Mouse (Mus musculus) granulocyte monocyte progenitor cell, adult 5-6 weeks (primary cell): ENCODE measurements around the gene Cacna1c. TPM values are rescaled to one million over a fixed set of nuclear protein-coding genes. Genes with fewer than 3 reads are reported as not detected.
A peak's percentile ranks its signal among the peaks of the same experiment; 100 is the strongest.

Experiments used
- ATAC-seq: replicated peaks from 2 replicates; pipeline ENCODE4 v1.8.0; 2016; ENCODE audit warnings: mild to moderate bottlenecking, moderate TSS enrichment, inconsistent platforms; ENCODE audit not compliant: poor library complexity, severe bottlenecking
- total RNA-seq, 2 experiments: library from RNA; stranded (forward) in 1 of 2; stranded (reverse) in 1 of 2; fragments of 200-712, 200-1000 nt in 1 of 2; fragments of >200 nt in 1 of 2; fragmentation: Nextera tagmentation in 1 of 2; gene quantifications; 2 replicates each; pipeline ENCODE4 v1.2.3; 2014 to 2017

The Cacna1c gene
- total RNA-seq, 2 experiments from 2014 or later, result not detected

DNA sequence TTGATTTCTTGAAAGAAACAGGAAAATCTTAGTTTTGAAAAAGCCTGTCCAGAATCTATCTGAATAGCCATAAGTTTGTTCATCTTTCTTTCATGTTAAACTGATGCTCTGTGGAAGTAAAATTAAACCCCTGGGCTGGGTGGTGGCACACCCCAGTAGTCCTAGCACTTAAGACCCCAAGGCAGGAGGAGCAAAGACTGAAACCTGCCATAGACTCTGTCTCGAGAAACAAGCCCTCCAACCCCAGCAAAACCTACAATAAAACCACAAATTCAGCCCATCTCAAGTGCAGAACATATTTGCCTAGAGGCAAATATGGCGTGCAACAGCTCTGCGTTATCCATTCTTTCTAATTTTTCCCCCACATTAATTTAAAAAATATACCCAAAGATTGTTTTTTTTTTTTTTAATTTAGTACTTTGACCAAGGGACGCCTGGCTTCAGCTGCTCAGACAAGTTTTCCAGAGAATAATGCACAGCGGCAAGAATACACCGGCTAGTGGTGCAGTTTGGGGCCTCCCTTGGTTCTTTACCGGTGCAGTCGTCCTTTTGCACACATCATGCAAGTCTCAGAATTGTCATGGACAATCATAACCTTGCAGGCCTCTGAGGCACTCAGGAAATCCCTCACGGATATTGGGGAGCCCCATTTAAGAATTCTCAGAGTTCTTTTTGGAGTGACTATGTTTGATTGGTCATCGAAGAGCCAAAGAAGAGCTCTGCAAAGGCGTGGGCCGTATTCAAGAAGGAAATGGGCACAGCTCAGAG, 21.7 kb downstream of the Cacna1c start:
- ATAC-seq, result no peak

DNA sequence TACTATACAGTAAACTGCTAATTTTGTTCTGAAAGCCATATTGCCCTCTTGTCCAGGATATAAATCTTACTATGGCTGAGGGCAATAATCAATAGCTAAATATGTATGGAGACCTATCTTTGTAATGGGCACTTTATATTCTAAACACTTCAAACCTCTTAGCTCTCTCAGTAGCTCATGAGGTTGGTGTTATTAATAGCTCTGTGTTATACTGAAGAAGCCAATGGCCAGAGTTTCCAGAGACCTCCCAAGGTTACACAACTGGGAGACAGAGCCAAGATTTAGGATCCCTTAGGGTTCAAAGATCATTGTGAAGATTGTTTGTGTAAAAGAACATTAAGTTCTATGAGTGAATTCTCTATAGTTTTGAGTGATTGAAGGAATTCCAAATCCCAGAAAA, 30.5 kb downstream of the Cacna1c start:
- ATAC-seq, result no peak

DNA sequence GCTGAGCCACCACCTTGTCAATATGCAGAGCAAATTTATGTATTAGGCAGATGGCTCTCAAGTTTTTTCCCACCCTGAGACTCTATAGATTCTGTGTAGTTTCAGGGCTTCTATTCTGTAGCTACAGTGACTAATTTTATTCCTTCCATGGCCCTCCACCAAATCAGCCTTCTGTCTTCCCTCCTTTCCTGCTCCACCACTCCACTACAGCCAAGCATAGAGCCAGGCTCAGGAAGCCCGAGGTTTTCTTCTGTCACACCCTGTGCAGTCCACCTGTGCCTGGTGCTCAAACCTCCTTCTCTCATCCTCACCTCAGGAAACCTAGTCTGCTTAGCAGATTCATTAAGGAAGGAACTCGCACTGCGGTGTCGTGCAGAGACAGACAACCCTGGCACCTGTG, 51.1 kb downstream of the Cacna1c start:
- no peak for ATAC-seq

GRCm38 (mm10) chr6:119139561-119139960, 56.7 kb downstream of the Cacna1c start:
- ATAC-seq, result no peak

- peak; percentile 50 for ATAC-seq
Measured at GRCm38 (mm10) chr6:119137768-119138167, 58.5 kb downstream of the Cacna1c start.

GRCm38 (mm10) chr6:119132863-119133262, 63.4 kb downstream of the Cacna1c start:
- no peak for ATAC-seq

DNA sequence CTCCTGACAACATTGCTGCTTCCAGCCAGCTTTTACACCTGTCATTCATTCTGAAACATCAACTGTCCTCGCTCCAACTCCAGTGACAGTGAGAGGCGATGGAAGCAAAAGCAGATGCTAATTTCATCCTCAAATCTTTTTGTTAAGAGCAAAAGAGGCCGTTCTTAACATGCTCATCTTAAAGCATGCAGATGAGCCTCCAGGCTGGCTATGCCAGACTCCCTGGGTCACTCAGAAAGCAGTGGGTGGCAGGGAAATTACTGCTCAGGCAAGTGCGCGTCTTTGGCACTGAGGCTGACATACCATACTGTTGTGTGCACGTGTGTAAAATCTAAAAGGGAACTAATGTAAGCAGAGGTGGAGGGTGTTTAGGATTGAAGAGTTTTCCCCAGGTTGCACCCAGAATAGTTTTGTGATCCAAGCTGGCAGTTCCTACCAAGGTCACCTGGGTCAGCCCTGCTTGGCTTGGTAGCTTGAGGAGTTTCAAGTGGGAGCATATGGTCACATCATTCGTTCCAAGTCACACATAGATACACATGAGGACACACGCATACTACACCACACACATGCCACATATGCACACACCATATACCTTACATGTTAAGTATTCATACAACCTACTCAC, 64.0 kb downstream of the Cacna1c start:
- ATAC-seq, result no peak

DNA sequence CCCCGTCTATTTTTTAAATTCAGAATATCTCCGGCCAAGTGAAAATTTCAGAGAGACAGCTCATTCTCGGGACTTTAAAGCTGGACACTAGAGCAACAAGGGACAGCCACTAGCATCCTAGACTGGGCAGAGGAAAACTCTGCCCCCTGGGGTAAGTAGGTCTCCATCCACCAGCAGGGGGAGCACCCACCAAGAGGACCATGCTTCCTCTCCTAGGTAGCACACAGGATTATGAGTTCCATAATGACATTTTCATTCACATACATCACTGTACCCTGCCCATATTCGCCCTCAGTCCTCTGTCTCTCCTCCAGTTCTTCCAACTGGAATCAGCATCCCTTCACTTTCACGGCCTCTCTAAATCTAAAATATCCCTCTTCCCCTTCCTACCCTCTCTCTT, 66.6 kb downstream of the Cacna1c start:
- peak; percentile 63 for ATAC-seq

- no peak for ATAC-seq
Measured at GRCm38 (mm10) chr6:119128521-119128920, 67.7 kb downstream of the Cacna1c start.

DNA sequence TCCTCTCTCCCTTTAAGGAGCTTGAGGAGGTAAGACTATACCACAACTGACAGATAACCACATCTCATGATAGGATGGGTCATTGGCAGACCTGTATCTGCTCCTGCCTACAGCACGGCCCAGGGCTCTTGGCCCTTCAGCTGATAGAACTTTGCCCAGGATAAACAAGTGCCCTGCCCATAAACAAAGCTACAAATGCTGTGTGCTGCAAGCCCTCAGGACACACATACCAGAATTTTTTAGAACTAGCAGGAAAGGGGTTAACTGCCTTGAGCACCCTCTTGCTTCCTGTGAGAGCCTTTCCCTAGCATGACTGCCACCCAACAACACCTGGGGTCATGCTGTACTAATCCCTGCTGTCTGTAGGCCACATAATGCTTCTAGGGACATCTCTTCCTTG, 68.1 kb downstream of the Cacna1c start:
- ATAC-seq, result no peak

GRCm38 (mm10) chr6:119126991-119127390, 69.2 kb downstream of the Cacna1c start:
- no peak for ATAC-seq

GRCm38 (mm10) chr6:119118371-119118770, 77.8 kb downstream of the Cacna1c start:
- no peak for ATAC-seq

- no peak for ATAC-seq
Measured at GRCm38 (mm10) chr6:119116290-119116689, 79.9 kb downstream of the Cacna1c start.

DNA sequence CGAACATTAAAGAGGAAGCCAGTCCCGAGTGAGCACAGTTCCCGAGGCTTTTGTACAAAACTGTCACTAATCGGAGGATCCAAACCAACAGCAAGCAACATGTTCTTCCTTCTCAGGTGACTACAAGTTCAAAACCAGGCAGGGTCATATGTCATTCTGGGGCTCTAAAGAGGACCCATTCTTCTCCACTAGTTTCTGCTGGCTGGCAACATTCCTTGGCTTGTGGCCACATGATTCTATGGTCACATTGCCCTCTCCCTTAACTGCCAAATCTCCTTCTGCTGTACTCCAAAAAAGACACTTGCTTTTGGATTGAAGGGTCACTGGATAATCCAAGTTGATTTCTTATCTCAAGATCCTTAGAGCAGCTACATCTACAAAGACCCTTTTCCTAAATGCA, 82.9 kb downstream of the Cacna1c start:
- no peak for ATAC-seq

DNA sequence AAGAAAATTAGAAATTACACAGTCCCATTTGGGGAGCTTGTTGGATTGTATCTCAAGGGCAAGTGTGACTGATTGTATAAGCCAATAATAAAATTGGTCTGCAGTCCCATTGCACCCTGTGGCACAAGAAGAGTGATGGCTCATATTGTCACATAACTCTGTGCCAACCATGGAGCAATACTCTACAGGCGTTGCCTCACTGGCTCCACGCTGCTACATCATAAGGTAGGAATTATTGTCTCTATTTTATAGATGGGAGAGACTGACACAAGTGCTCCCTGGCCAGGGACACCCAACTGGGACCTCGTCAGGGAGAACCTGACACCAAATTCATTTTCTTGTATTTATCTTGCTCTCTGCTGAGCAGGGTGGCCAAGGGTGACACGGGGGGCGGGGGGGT, 85.8 kb downstream of the Cacna1c start:
- ATAC-seq, result no peak

DNA sequence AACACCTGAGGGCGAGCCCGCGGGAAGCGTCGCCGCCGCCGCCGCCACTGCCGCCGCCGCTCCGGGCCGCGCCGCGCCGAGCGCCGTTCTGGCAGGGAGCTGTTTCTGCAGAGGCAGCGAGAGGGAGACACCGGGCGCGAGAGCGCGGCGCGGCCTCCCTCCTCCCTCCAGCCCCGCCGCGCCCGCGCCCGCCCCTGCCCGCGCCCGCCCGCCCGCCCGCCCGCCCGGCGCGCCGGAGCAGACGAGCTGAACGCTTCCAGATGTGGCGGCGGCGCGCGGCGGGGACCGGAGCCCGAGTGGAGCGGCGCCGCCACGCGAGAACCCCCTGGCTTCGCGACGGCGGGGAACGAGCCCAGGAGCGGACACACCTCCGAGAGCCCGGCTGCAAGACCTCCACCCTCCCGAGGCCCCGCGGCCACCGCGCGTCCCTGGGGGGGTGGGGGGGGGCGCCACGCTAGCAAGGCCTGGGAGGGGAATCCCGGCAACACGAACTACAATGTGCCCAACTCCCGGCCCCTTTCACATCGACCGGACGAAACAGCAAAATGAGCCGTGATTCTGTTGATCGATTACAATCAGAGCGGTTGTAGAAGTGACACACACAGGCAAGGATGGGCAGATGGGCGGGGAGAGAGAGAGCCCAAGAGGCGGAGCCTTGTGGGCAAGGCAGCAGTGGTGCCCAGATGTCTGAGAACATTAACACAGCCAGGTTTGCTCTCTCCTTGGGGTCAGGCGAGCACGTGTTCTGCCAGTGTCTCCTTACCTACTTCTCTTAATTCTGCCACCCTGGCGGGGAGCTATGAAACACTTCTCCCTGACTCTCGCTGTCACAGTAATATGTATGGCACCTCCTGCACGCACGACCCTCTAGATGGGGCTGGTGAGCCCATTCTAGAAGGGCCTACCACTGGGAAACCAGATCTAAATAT, 87.5 kb downstream of the Cacna1c start:
- peak; percentile 87 for ATAC-seq

DNA sequence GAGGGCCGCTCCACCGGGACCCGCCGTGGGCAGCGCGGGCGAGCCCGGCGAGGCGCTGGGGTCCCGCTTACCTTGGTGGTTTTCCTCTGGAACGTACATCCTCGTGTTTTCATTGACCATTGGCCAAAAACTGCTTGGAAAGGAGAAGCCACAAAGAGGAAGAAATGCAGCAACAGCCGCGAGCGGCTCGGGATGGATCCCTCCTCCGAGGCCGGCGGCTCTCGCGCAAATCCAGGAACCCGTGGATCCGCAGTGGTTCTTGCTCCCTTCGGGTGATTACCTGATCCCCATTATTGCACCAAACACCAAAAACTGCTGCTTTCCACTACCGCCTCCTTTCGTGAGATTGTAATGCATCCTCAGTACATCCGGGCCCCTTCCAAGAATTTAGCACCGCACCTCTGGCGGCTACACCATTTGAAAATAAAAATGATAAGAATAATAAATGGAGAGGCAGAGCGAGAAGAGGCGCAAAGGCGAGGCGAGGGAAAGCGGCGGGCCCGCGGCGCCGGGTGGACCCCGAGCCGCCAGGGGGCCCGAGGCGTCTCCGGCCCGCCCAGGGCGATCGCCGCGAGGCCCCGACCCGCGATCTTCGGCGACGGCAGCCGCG, 88.3 kb downstream of the Cacna1c start:
- ATAC-seq, result no peak

DNA sequence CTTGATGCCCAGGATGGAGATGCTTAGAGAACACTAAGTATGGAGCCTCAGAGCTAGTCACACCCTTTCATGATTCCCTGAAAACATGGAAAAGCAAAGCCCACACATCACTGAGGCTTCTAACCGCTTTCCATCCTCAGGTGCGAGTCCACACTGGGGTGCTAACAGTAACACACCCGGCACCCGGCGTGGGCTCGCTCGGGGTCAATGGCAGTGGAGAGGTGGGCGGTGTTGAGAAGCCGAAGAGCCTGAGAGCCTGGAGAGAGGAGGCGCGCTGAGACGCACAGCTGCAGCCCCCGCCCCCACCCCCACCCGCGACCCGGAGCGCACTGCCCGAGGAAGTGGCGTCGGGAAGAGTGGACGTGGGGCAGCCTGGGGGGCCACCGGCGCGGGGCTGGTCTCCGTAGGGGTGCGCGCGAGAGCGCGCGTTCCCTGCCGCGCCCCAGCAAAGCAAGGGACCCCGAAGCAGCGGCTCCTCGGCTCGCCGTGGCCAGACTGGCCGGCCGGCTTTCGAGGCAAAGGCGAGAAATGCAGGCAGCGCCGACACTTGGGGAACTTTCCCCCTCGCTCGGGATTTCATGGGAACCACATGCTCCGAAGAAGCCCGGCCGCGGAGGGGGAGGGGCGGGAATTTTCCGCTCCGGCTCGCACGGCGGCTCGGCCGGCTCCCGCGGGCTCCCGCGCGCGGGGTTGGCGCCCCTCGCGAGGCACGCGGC, 88.9 kb downstream of the Cacna1c start:
- ATAC-seq, result no peak

GRCm38 (mm10) chr6:119106726-119107125, 89.5 kb downstream of the Cacna1c start:
- ATAC-seq, result no peak
